ENCODE assay signal across 13 mouse cellular contexts in the genomic region with DNA sequence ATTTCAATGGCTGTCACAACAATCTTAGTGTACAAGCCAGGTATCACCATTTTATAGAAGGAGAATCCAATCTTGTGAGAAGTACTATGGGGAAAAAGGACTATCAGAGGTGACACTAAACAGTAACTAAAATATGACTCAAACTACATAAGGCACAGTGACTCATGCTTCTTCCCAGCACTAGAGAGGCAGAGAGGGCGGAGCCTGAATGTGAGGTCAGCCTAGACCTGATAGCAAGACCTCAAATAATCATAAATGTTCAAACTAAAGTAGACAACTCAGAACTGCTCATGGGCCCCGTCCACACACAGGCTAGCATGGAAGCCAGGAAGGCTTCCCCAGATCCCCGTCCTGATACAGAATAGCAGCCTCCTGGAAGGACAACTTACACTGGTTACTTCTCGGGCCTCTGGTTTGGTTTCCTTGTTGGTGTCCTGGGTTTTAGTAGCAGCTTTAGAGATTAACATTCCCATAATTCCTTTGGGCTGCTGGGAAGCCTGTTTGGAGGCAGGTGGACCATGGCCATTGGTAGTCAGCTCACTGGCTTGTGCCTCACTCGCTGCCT. TPM values are rescaled to one million over a fixed set of nuclear protein-coding genes. Genes with fewer than 3 reads are reported as not detected.
DNase-seq lines count a peak whose midpoint lies in the region; ATAC-seq and TF ChIP-seq lines count a peak whose summit lies in the region.
"Had no signal": no experiment of that assay in that cellular context is flagged by ENCODE, and none has a peak within 500 bp of the region (broad histone marks: within the 10 kb centered on the region; RNA-seq: fewer than 3 reads in every experiment).

No protein-coding gene starts in this region.

- H3K9me3 ChIP-seq in intestine, postnatal 0 days (ENCODE audit: control insufficient read depth): no peaks in the 10 kb centered on the region
- H3K9me3 ChIP-seq: hindbrain, embryonic 15.5 days; limb, embryonic 15.5 days had no signal

- no peak for TF ChIP-seq CTCF in intestine, postnatal 0 days (IDR thresholded peaks at IDR 0.05; ENCODE audit: low read depth)
- TF ChIP-seq CTCF in cerebellum, adult 2 months (IDR thresholded peaks at IDR 0.05; ENCODE audit: borderline replicate concordance, insufficient read depth, low read depth, low read length): no peak

- H3K4me1 ChIP-seq in intestine, postnatal 0 days (replicated peaks; ENCODE audit: control insufficient read depth, insufficient read depth, low read length): no peaks in the 10 kb centered on the region
- H3K4me1 ChIP-seq in cerebellum, adult 2 months (ENCODE audit: control insufficient read depth, insufficient read depth, low read length): no peaks in the 10 kb centered on the region
- H3K4me1 ChIP-seq: hindbrain, embryonic 15.5 days; limb, embryonic 15.5 days had no signal

- H3K9ac ChIP-seq in intestine, postnatal 0 days (ENCODE audit: low read depth, low read length): no peak overlapping the region
- H3K9ac ChIP-seq: hindbrain, embryonic 15.5 days; limb, embryonic 15.5 days had no signal

- H3K27ac ChIP-seq in intestine, postnatal 0 days (ENCODE audit: low read depth, low read length): no peak overlapping the region; the same call in 1 of the 2 replicates
- H3K27ac ChIP-seq in cerebellum, adult 2 months (ENCODE audit: insufficient read depth, low read length): no peak overlapping the region
- H3K27ac ChIP-seq: hindbrain, embryonic 15.5 days; limb, embryonic 15.5 days had no signal

- no peaks in the 10 kb centered on the region for H3K27me3 ChIP-seq in intestine, postnatal 0 days (replicated peaks; ENCODE audit: control insufficient read depth, insufficient read depth, low read length)
- no peaks in the 10 kb centered on the region for H3K27me3 ChIP-seq in cerebellum, adult 2 months (ENCODE audit: control insufficient read depth, insufficient read depth, low read length)
- H3K27me3 ChIP-seq: hindbrain, embryonic 15.5 days; limb, embryonic 15.5 days had no signal

- no peak overlapping the region for H3K4me3 ChIP-seq in intestine, postnatal 0 days (ENCODE audit: low read depth, low read length)
- H3K4me3 ChIP-seq in cerebellum, adult 2 months (replicated peaks; ENCODE audit: insufficient read depth, low read depth, low read length): no peak overlapping the region
- H3K4me3 ChIP-seq: hindbrain, embryonic 15.5 days; limb, embryonic 15.5 days had no signal

- WGBS in intestine, postnatal 0 days: 65% methylated on average over 5 of the region's 5 CpGs
- 91% methylated on average over 5 of the region's 5 CpGs for WGBS in cerebellum, adult 2 months

- H3K36me3 ChIP-seq in intestine, postnatal 0 days (ENCODE audit: control insufficient read depth, insufficient read depth): peaks cover 61% of the 10 kb centered on the region

- H3K4me2 ChIP-seq in intestine, postnatal 0 days (replicated peaks; ENCODE audit: low read depth): no peak overlapping the region
- H3K4me2 ChIP-seq: hindbrain, embryonic 15.5 days; limb, embryonic 15.5 days had no signal

- peak; percentile 49; the same call in 1 of the 2 replicates for ATAC-seq in intestine, postnatal 0 days
- ATAC-seq in erythroid progenitor cell, adult 5-6 weeks (replicated peaks; ENCODE audit: low FRiP score, poor library complexity, severe bottlenecking): no peak; the same call in 1 of the 2 replicates

- DNase-seq in urinary bladder, postnatal 14 days (ENCODE audit: low spot score): peak; percentile 46
- DNase-seq in urinary bladder, postnatal 25 days (ENCODE audit: low spot score): no peak
- peak; percentile 24 for DNase-seq in adrenal gland, postnatal 25 days
- no peak for DNase-seq in kidney, adult 18-20 months
- DNase-seq in cerebellum, adult 2 months: no peak
- DNase-seq: heart, postnatal 10 days; kidney, postnatal 14 days; right cerebral cortex, adult 18-20 months; thymus, postnatal 36 days had no signal

- TF ChIP-seq POLR2A in cerebellum, adult 2 months (IDR thresholded peaks at IDR 0.05; ENCODE audit: borderline replicate concordance, insufficient read depth, low read length): no peak

RNA-seq across cellular contexts. Expression of gene Pold3, which starts 21.3 kb away (rescaled TPM):
- total RNA-seq in adrenal gland, postnatal 25 days (2021): 25.6 and 33.6 TPM in 2 replicates
- polyA plus RNA-seq in intestine, postnatal 0 days (2015; fragmentation: Nextera tagmentation; extraction: Ambion mirVana): 18.3 and 22.1 TPM in 2 replicates
- 54.9 and 62.0 TPM in 2 replicates for total RNA-seq in erythroid progenitor cell, adult 5-6 weeks (2015; ENCODE audit: low replicate concordance)
- total RNA-seq in erythroid progenitor cell, adult 5-6 weeks (2017; ENCODE audit: low replicate concordance): 129 and 249 TPM in 2 replicates
- 25.8 and 27.3 TPM in 2 replicates for polyA plus RNA-seq in cerebellum, adult 2 months (2012; rRNA removed)

RNA-seq across cellular contexts. Expression of gene Lipt2, which starts 59.0 kb away (rescaled TPM):
- total RNA-seq in adrenal gland, postnatal 25 days (2021): 6.1 and 6.2 TPM in 2 replicates
- polyA plus RNA-seq in intestine, postnatal 0 days (2015; fragmentation: Nextera tagmentation; extraction: Ambion mirVana): 8.8 and 9.1 TPM in 2 replicates
- total RNA-seq in erythroid progenitor cell, adult 5-6 weeks (2015; ENCODE audit: low replicate concordance): not detected in 2 replicates
- total RNA-seq in erythroid progenitor cell, adult 5-6 weeks (2017; ENCODE audit: low replicate concordance): not detected in 2 replicates
- polyA plus RNA-seq in cerebellum, adult 2 months (2012; rRNA removed): 6.9 and 7.5 TPM in 2 replicates

Comparison
In these comparisons a context has a peak if more than half of its experiments do, and no peak if none do; other contexts are left out.
1. DNase-seq: peak in urinary bladder, postnatal 14 days (single experiment) and adrenal gland, postnatal 25 days (single experiment); none in urinary bladder, postnatal 25 days (single experiment), kidney, adult 18-20 months (single experiment) and cerebellum, adult 2 months (0 of 2).